Mouse (Mus musculus): ENCODE measurements around the gene Gm49601.

Gene Gm49601

GRCm38 (mm10) chr16:18629390-18630231 lies 3.4 kb upstream of the Gm49601 start, which contains the start of gene Sept5:
Sept5 (minus strand) TSS chr16:18629954.
- DNase-seq (ENCODE audit: low read depth), result no peak

GRCm38 (mm10) chr16:18628948-18629340 lies 2.7 kb upstream of the Gm49601 start:
- DNase-seq (ENCODE audit: low read depth), result no peak

DNA sequence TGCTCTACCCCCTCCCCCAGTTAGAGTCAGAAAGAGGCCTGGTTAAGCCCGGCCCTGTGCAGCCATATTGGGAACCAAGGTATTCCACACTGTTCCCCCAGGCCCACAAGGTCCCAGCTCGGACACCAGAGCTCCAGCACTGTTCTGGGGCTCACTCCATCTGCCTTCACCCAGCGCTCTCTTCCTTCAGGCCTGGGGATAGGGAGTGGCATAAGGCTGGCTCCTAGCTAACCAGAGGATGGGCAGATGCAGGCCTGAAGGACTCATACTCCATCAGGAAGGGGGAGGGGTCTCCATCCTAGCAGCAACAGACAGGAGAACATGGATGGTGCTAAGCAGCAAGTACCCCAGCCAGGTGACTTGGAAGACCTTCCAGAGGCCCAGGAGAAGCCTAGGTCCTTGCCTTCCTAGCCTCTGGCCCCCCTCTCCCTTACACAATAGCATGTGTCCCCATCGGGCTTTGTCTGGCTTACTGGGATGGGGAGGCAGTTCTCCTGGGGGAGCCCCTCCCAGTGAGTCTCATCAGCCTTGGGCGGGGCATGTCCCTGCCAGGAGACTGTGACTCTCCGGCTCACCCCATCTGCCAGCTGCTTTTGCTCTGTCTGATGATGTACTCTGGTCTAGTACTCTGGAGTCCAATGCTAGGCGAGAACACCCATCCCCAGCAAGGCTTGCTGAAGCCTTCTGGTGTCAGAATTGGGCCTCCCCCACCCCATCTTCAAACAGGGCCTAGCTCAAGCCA lies 2.1 kb upstream of the Gm49601 start:
- no peak for DNase-seq (ENCODE audit: low read depth)

- no peak for DNase-seq (ENCODE audit: low read depth)
Measured at GRCm38 (mm10) chr16:18627163-18627562, 936 bp upstream of the Gm49601 start.

- DNase-seq (ENCODE audit: low read depth), result no peak
Measured at GRCm38 (mm10) chr16:18625791-18626311, 376 bp downstream of the Gm49601 start.

- no peak for DNase-seq (ENCODE audit: low read depth)
Measured at GRCm38 (mm10) chr16:18625097-18625496, 1.1 kb downstream of the Gm49601 start.

- DNase-seq (ENCODE audit: low read depth), result no peak
Measured at GRCm38 (mm10) chr16:18624641-18625040, 1.6 kb downstream of the Gm49601 start.

GRCm38 (mm10) chr16:18623751-18624540 lies 2.3 kb downstream of the Gm49601 start:
- DNase-seq (ENCODE audit: low read depth), result no peak

DNA sequence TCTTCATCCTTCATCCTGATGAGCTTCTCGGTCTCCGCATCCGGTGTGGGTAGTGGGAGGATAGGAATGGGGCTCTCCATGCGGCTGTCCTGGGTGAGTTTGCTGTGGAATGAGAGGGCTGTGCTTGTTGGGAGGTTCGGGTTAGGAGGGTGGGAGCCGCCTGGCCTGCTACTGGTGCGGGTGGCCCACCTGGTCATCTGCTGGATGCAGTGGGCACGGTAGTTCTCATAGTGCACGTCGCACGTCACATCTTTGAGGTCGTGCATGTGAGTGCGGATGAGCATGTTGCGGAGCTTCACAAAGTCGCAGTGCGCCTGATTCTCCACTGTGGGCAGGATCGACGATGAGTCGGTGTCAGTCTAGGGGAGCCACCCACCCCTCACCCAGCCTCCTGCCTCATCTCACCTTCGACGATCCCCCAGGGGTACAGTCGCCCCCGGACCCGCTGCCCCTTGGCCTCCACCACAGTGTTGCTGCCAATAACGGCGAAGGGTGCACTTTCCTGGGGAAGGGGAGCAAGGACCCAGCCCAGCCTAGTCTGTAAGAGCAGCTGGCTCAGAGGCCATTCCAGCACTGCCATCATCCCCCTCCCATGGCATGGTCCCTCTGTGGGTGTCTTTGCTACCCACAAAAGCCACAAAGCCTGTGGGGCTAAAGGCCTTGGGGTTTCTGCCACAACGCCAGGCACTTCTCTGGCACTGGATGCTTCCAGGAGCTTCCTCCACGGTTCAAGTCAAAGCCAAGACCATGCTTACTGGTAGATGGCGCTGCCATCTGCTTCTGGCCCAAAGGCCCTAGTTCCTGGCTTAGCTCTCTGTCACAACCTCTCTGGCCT lies 3.1 kb downstream of the Gm49601 start:
- DNase-seq (ENCODE audit: low read depth), result no peak

DNA sequence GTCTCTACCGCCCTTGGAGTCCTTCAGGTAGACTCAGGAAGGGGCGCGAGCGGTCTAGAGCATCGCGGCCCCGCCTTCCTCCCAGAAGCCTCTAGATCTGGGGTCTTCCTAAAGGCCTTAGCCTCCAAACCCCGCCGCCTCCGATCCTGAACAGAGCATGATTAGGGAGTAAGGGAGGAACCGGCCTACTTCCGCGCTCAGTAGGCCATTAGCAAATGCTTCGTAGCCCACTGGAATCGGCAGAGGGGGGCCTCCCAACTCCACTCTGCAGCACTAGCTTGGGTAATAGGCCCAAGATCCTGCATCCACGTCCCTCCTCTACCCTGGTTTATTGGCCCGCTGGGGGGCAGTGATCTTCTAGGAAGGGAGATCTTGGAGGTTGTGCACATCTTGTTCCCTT lies 4.2 kb downstream of the Gm49601 start, which contains the start of gene Gp1bb:
TSS of gene Gp1bb (minus strand) at position 385 of the 400 bp plus-strand sequence.
- no peak for DNase-seq (ENCODE audit: low read depth)

DNA sequence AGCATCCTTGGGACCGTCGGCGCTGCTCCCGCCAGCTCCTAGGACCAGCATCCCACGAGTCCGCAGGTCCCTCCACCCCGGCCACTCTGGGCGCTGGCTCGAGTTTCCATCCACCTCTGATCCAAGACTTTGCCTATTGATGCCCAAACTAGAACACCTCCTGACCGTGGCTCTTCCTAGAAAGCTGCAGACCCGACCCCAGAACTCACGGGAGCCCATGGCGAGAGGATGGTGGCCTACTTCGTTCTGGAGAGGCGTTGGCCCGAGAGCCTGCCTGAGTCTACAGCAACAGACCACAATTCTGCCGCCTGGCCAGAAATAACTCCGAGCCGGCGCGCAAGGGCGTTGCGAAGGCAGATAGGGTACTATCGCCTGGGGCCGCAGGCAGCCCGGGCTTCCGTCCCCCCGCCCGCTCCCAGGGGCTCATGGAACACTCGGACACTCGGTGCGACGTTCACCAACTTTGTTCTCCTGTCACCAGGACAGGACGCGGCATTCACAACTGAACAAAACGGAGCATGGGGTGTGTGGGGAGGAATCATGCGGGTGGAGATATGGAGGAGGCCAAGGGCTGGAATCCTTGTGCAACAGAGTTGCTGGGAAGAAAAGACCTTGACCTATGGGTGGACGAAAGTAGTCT lies 4.7 kb downstream of the Gm49601 start:
- DNase-seq (ENCODE audit: low read depth), result no peak

GRCm38 (mm10) chr16:18620601-18621361 lies 5.4 kb downstream of the Gm49601 start:
- DNase-seq (ENCODE audit: low read depth), result no peak

DNA sequence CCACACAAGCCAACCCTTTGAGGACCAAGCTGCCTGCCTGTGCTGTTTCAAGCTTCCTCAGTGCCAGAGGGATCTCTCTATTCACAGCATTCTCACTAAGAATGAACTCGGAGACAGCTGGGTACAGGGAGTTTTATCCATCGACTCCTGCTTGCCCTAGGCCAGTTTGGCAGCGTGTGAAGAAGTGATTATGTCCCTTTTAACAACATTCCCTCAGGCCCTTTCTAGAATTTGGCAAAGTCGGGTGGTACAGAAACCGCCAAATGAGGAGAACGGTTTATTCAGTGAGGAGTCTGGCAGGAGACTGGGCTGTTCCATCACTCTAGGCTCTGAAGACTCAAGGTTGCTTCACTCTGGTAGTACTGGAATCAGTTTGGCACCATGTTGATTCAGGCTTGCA lies 6.0 kb downstream of the Gm49601 start:
- no peak for DNase-seq (ENCODE audit: low read depth)

GRCm38 (mm10) chr16:18619110-18619509 lies 7.1 kb downstream of the Gm49601 start:
- DNase-seq (ENCODE audit: low read depth), result no peak

GRCm38 (mm10) chr16:18618297-18618696 lies 7.9 kb downstream of the Gm49601 start:
- no peak for DNase-seq (ENCODE audit: low read depth)

- peak; percentile 72 for DNase-seq (ENCODE audit: low read depth)
Measured at GRCm38 (mm10) chr16:18617370-18618065, 8.7 kb downstream of the Gm49601 start.

- no peak for DNase-seq (ENCODE audit: low read depth)
Measured at GRCm38 (mm10) chr16:18613301-18613700, 12.9 kb downstream of the Gm49601 start.

DNA sequence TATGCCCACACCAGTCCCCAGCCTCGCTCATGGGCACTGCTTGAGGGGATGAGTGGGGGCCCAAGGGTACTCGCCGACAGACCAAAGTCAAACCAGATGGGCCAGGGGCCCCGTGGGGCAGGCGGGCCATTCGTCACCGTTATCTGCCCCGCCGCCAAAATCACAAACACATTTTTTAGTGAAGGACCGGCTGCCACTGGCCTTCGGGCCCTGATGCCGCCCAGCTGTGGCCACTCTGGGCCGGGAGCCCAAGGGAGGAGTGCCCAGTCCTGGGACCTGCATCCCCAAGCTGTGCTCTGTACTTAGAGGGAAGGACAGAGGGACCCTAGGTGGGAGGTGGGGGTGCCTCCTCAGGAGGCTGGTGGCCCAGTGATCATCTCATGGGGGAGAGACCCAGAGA lies 14.5 kb downstream of the Gm49601 start:
- DNase-seq (ENCODE audit: low read depth), result no peak

DNA sequence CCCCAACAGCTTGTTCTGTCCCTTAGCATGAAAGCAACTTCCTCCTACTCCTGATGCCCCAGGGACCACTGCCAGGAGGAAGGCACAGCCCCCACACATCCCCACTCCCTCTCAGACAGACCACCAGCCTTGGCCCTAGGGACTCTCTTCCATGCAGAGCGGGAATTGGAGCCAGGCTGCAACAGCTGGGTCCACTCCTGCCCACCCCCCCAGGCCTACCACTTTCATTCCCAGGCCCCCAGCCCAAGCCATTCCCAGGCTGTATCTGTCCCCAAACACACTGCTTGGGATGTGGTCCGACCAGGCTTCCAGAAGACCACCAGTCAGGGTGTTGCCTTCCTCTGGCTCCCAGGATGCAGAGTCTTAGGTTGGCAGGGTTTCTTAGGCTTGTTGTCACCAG lies 17.1 kb downstream of the Gm49601 start:
- no peak for DNase-seq (ENCODE audit: low read depth)

Measured in c-Kit-positive CD71-positive TER-119-negative erythroid progenitor cells, embryonic 14.5 days (primary cell).